Mouse (Mus musculus) embryonic facial prominence, embryonic 15.5 days (tissue): Measurements from ENCODE around the gene Fis1. TPM values are rescaled to one million over a fixed set of nuclear protein-coding genes. Genes with fewer than 3 reads are reported as not detected.
"Not testable (repeated sequence)": the region's sequence is repeated elsewhere in the genome, so short reads cannot be mapped to it uniquely, and the experiment has no call there.

Source experiments
- ATAC-seq: fragments of 200-750 bp; cut with Nextera tagmentation; 2 replicates; pipeline ENCODE4 v1.8.0; 2017; ENCODE audit warnings: low read depth, moderate TSS enrichment; ENCODE audit not compliant: insufficient number of reproducible peaks, low FRiP score, low TSS enrichment
- H3K27ac ChIP-seq: fragments of 300-500 bp; sonication (generic); replicated peaks from 2 replicates; pipeline ENCODE4 v1.5.1; 2015; ENCODE audit warnings: mild to moderate bottlenecking, inconsistent platforms
- H3K27me3 ChIP-seq: fragments of 300-500 bp; sonication (generic); 2 replicates; pipeline ENCODE4 v1.6.1; 2015; ENCODE audit warnings: inconsistent platforms
- H3K36me3 ChIP-seq: fragments of 300-500 bp; sonication (generic); 2 replicates; pipeline ENCODE4 v1.6.1; 2015; ENCODE audit warnings: mild to moderate bottlenecking, inconsistent platforms
- H3K4me1 ChIP-seq: fragments of 300-500 bp; sonication (generic); 2 replicates; pipeline ENCODE4 v1.6.1; 2015; ENCODE audit warnings: inconsistent platforms
- H3K4me2 ChIP-seq: fragments of 300-500 bp; sonication (generic); replicated peaks from 2 replicates; pipeline ENCODE4 v1.6.1; 2015; ENCODE audit warnings: mild to moderate bottlenecking, inconsistent platforms
- H3K4me3 ChIP-seq: fragments of 300-500 bp; sonication (generic); replicated peaks from 2 replicates; pipeline ENCODE4 v1.5.1; 2015; ENCODE audit warnings: mild to moderate bottlenecking, inconsistent platforms
- H3K9ac ChIP-seq: fragments of 300-500 bp; sonication (generic); 2 replicates; pipeline ENCODE4 v1.6.1; 2015; ENCODE audit warnings: inconsistent platforms
- H3K9me3 ChIP-seq: fragments of 300-500 bp; sonication (generic); replicated peaks from 2 replicates; pipeline ENCODE4 v1.6.1; 2016; ENCODE audit warnings: inconsistent platforms
- WGBS: fragments of 180-500 bp; shearing (Covaris S2); methylation state at CpG from one replicate; pipeline ENCODE4 v1.1.7; 2015; 5-methylcytosine and 5-hydroxymethylcytosine counted together
- polyA plus RNA-seq: library from polyadenylated mRNA; unstranded; fragments of >200 nt; fragmentation: Nextera tagmentation; extraction: Ambion mirVana; gene quantifications from 2 replicates; pipeline ENCODE4 v1.2.1, GENCODE M21; 2015

Gene Fis1
- polyA plus RNA-seq, 1 experiment from 2014 or later: 256 TPM

DNA sequence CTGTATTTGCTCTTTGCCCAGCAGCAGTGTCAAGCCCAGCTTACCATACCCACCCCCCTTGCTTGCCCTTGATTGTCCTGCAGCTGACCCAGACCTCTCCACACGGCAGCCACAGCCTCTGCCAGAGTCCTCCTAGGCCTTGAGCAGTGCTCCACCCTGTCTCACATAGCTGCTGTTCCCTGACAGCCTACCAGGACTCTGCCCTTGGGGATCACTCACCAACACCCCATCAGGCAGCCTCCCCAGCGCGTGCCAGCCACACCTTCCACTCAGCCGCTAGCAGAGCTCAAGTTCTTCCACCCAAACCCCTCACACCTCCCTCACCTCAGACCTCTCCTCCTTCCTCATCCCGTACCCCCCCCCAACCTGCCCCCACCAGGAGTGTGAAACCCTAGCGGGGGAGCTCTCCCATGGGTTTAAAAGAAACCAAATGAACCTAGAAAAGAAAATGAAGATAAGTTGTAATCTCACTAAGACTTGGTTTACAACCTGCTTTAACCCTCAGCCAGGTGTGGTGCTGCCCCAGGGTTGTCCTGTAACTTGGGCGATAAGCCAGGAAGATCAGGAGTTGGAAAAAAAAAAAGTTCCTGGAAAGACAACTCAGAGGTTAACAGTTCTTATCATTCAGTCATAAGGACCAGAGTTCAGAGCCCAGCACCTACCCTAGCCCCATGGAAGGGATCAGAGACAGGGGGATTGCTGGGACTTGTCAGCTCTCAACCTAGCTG, 29.2 kb upstream of the Fis1 start:
- H3K4me2 ChIP-seq: no peak overlapping the region
- 63% methylated on average over 7 of the region's 7 CpGs for WGBS
- no peaks in the 10 kb centered on the region for H3K9me3 ChIP-seq
- H3K4me1 ChIP-seq: peaks cover 5% of the 10 kb centered on the region
- no peaks in the 10 kb centered on the region for H3K27me3 ChIP-seq
- ATAC-seq: no peak
- no peak overlapping the region for H3K9ac ChIP-seq
- H3K36me3 ChIP-seq: peaks cover 9% of the 10 kb centered on the region
- no peak overlapping the region for H3K4me3 ChIP-seq
- no peak overlapping the region for H3K27ac ChIP-seq

DNA sequence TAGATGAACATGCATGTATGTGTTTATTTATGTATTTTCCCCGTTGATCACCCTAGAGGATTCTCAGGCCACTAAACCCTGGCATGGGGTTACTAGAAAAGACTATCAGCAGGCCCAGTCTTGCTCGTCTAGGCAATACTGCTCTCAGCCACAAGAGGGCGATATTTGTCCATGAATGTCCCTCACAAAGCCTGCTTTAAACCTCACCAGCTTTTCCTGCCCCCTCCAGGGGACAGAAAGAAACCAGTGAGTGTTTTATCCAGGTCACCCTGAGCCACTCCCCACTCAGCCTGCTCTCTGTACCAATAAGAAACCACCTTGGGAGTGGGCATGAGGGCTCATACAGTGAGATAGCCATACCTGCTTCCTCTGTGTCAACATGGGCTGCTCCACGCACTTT, 24.0 kb upstream of the Fis1 start:
- H3K4me3 ChIP-seq: no peak overlapping the region
- no peak for ATAC-seq
- 16% methylated on average over 4 of the region's 4 CpGs for WGBS
- no peak overlapping the region for H3K27ac ChIP-seq
- no peaks in the 10 kb centered on the region for H3K4me1 ChIP-seq
- no peak overlapping the region for H3K9ac ChIP-seq
- H3K4me2 ChIP-seq: no peak overlapping the region
- H3K9me3 ChIP-seq: no peaks in the 10 kb centered on the region
- H3K27me3 ChIP-seq: no peaks in the 10 kb centered on the region
- peaks cover 9% of the 10 kb centered on the region for H3K36me3 ChIP-seq

DNA sequence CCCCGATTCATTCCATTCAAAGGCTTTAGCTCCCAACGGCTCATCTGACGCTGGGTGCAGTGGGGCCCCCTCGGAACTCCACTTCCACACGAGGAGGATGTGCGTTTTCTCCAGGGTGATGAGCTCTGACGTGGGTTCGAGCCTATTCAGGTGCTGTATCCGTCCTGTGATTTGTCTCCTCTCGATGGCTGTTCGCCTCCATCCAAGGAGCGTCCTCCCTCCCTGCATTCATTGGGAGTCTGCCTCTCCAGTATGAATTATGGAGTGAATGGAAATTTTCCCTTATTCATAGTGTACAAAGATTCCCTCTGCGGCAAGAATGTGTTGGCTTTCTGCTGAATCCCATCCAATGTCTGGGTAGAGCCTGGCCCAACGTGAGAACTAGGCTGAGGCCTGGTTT, 21.2 kb upstream of the Fis1 start:
- Histone ChIP-seq H3K27me3 (no peaks in the 10 kb centered on the region), H3K27ac (no peak overlapping the region), H3K9me3 (no peaks in the 10 kb centered on the region), H3K36me3 (no peaks in the 10 kb centered on the region; the same call in 1 of the 2 replicates), H3K4me1 (no peaks in the 10 kb centered on the region), H3K4me3 (no peak overlapping the region), H3K4me2 (no peak overlapping the region), H3K9ac (no peak overlapping the region)
- 85% methylated on average over 14 of the region's 14 CpGs for WGBS
- ATAC-seq: no peak

DNA sequence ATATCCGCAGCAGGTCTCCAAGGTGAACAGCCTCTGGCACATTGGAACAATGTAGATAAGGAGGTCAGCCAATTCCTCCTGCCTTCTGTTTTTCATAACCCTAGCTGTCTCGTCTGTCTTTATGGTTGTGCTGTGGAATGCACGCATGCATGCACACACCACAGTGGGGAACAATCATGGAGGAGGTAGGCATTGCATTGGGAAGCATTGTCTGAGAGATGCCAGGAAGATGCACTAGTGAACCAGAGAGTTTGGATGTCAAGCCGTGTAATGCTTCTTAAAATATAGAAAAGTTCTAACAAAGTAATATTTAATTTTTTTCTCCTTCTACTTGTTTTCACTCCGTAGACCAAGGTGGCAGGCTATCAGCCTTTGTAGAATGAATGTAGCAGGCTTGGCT, 20.1 kb upstream of the Fis1 start:
- no peak overlapping the region for H3K4me3 ChIP-seq
- no peak for ATAC-seq
- no peaks in the 10 kb centered on the region for H3K9me3 ChIP-seq
- 71% methylated on average over 5 of the region's 5 CpGs for WGBS
- no peaks in the 10 kb centered on the region; the same call in 1 of the 2 replicates for H3K36me3 ChIP-seq
- H3K27ac ChIP-seq: no peak overlapping the region
- H3K4me2 ChIP-seq: no peak overlapping the region
- no peaks in the 10 kb centered on the region for H3K27me3 ChIP-seq
- H3K4me1 ChIP-seq: no peaks in the 10 kb centered on the region
- no peak overlapping the region for H3K9ac ChIP-seq

DNA sequence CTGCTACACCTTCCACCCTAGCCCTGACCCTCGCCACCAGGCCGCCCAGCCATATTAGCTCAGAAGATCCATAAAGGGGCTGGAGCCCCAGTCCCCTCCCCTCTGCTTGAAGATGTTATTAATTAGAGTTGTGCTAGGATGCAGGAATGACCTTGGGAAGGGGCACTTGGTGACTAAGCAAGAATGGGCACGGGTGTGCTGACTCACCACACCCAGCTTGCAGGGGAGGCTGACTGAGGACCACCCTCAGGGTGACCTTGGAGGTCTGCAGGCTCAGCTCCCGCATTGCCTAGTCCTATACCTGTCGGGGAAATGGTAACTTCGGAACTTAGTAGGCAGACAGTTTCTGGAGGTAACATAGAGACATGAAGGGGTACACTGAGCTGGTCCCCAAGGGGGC, 19.1 kb upstream of the Fis1 start:
- H3K9me3 ChIP-seq: no peaks in the 10 kb centered on the region
- no peak overlapping the region for H3K27ac ChIP-seq
- ATAC-seq: no peak
- no peak overlapping the region for H3K9ac ChIP-seq
- H3K27me3 ChIP-seq: no peaks in the 10 kb centered on the region
- H3K4me2 ChIP-seq: no peak overlapping the region
- H3K4me1 ChIP-seq: no peaks in the 10 kb centered on the region
- 87% methylated on average over 6 of the region's 6 CpGs for WGBS
- H3K4me3 ChIP-seq: no peak overlapping the region
- no peaks in the 10 kb centered on the region; the same call in 1 of the 2 replicates for H3K36me3 ChIP-seq

DNA sequence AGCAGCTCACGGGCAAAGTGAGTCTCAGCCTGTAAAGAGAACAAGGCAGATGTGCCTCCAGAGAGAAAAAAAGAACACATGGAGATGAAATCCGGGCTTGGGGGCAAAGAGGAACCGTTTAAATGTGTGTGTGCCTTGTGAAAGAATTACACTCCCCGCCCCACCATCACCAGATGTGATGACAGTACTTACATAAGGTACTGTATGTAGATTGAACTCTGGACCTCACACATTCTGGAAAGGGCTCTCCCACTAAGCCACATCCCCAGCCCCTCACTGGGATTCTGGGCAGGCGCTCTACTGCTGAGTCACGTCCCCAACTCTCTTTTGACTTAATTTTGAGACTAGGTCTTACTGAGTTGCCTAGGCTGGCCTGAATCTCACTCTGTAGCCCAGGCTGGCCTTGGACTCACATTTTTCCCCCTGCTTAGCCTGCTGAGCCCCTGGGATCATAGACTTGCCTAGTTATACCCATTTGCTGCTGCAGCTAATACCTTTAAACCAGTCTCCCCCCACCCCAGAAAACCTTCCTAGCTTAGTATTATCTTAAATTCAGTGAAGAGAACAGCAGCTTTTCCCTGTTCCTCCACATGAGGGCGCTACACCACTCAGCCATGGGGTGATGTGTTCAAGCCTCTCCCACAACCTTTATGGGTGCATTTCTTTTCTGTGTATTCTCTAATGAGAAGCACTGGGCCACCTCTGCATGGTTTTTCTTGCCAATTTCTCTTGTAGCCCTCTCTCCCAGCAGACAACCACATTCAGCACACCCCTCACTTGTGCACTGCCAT, 17.0 kb upstream of the Fis1 start:
- Histone ChIP-seq H3K4me3 (no peak overlapping the region), H3K27ac (no peak overlapping the region), H3K27me3 (no peaks in the 10 kb centered on the region), H3K4me2 (no peak overlapping the region), H3K4me1 (no peaks in the 10 kb centered on the region), H3K9ac (no peak overlapping the region), H3K36me3 (no peaks in the 10 kb centered on the region; the same call in 1 of the 2 replicates), H3K9me3 (no peaks in the 10 kb centered on the region)
- 52% methylated on average over 7 of the region's 7 CpGs for WGBS
- no peak for ATAC-seq

DNA sequence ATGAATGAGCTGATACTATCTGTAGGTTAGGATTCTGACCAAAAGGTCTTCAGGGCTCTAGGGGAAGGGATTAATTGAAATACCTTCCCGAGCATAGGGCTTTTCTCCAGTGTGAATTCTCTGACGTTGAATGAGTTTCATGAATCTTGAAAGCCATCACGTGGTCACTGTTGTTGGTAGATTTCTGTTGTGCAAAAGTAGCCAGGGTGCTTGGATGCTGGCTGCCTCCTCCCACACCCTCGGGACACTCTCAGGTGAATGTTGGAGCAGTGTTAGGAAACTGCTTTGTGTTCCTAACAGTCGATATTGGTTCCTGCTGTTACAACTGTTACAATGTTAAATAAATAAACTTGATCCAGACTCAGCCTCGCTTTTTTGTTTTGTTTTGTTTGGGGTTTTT, 16.3 kb upstream of the Fis1 start:
- Histone ChIP-seq H3K4me2 (no peak overlapping the region), H3K9ac (no peak overlapping the region), H3K27ac (no peak overlapping the region), H3K4me1 (no peaks in the 10 kb centered on the region), H3K4me3 (no peak overlapping the region), H3K27me3 (no peaks in the 10 kb centered on the region), H3K9me3 (no peaks in the 10 kb centered on the region), H3K36me3 (no peaks in the 10 kb centered on the region; the same call in 1 of the 2 replicates)
- WGBS: 76% methylated on average over 6 of the region's 6 CpGs
- ATAC-seq: no peak

DNA sequence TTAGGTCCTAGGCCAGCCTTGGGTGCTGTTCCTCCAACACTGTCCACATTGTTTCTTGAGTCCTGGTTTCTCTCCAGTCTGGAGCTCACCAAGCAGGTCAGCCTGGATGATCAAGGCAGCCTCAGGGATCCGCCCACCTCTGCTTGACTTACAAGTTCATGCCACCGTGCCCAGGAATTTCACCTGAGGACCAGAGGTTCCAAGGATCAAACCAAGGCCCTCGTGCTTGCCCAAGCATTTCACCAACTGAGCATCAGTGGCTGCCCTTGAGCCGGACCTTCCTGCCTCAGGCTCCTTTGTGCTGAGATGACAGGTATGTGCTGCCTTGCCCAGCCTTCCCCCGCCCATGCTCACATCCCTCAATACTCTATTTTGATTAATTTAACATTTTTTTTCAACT, 15.5 kb upstream of the Fis1 start:
- Histone ChIP-seq H3K4me2 (no peak overlapping the region), H3K9ac (no peak overlapping the region), H3K27ac (no peak overlapping the region), H3K4me1 (no peaks in the 10 kb centered on the region), H3K4me3 (no peak overlapping the region), H3K9me3 (no peaks in the 10 kb centered on the region), H3K27me3 (no peaks in the 10 kb centered on the region), H3K36me3 (no peaks in the 10 kb centered on the region)
- no peak; the same call in 1 of the 2 replicates for ATAC-seq
- WGBS: 84% methylated on average over 5 of the region's 5 CpGs

DNA sequence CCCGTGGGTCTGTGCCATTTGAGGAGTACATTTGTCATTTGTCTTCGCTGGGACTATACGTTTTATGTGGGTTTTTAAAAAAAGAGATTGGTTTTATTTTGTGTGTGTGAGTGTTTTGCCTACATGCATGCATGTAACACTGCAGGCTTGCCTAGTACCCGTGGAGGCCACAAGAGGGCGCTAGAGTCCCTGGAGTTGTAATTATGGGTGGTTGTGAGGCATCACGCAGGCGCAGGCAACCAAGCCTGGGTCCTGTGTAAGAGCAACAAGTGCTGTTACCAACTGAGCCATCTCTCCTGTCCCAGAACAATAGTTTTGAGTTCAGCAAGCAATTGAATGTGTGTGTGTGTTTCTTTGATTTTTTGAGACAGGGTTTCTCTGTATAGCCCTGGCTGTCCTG, 13.8 kb upstream of the Fis1 start:
- no peaks in the 10 kb centered on the region for H3K9me3 ChIP-seq
- no peak overlapping the region for H3K27ac ChIP-seq
- WGBS: 66% methylated on average over 7 of the region's 7 CpGs
- H3K36me3 ChIP-seq: no peaks in the 10 kb centered on the region
- H3K4me2 ChIP-seq: no peak overlapping the region
- no peak overlapping the region for H3K4me3 ChIP-seq
- ATAC-seq: no peak
- H3K27me3 ChIP-seq: no peaks in the 10 kb centered on the region
- no peak overlapping the region for H3K9ac ChIP-seq
- no peaks in the 10 kb centered on the region for H3K4me1 ChIP-seq

DNA sequence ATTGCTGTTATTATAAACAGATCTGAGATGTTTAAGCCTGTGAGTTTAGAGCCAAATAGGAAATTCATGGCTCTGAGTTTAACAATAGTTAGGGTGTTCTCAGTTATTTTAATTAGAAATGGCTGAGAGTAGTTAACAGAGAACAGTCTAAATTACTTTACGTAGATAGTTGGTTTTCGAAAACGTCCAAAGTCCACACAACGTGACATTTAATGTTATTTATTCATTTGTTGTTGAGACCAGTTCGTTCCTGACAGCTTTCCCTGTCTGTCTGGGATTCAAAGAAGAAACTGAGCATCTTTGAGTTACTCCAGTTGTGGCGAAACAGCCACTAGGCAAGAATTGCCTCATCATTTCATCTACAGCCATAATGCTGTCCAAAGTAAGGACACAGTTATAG, 13.0 kb upstream of the Fis1 start:
- H3K9me3 ChIP-seq, ATAC-seq, H3K27me3 ChIP-seq, H3K36me3 ChIP-seq, H3K4me1 ChIP-seq, H3K9ac ChIP-seq, H3K4me3 ChIP-seq, H3K4me2 ChIP-seq, H3K27ac ChIP-seq: not testable (repeated sequence)
- 66% methylated on average over 6 of the region's 6 CpGs for WGBS

DNA sequence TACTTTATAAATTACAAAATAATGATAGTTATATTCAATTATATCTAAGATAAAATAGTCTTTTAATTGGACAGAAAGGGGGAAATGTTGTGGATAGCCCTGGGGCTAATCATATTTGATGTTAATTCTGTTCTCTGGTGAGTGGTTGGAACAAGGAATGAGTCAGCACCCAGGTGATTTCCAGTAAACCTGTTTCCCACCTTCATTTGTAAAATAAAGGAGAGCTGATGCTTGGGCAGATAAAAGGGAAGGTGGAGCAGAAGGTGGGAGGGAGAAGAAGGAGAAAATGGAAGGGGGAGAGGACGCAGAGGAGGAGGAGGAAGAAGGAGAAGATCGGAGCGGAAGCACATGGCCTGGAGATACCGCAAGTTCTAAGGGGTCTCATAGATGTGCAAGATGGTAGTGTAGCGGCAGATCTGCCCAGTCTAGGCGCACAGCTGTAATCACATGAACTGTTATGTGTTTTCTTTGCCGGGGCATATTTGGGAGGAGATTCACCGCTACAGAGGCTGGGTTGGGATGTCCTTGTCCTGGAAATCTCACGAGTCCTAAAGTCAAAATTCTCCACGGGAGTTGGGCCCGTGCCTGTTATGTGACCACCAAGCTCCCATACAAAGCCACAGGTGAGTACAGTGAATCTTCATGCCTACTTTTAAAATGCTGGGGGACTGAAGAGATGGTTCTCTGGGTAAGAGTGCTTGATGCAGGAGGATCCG, 12.1 kb upstream of the Fis1 start:
- H3K4me3 ChIP-seq: no peak overlapping the region
- H3K36me3 ChIP-seq: no peaks in the 10 kb centered on the region
- H3K9ac ChIP-seq: no peak overlapping the region
- no peaks in the 10 kb centered on the region for H3K27me3 ChIP-seq
- no peak overlapping the region for H3K4me2 ChIP-seq
- no peak overlapping the region for H3K27ac ChIP-seq
- H3K4me1 ChIP-seq: no peaks in the 10 kb centered on the region
- WGBS: 82% methylated on average over 12 of the region's 12 CpGs
- H3K9me3 ChIP-seq: no peaks in the 10 kb centered on the region
- ATAC-seq: no peak
